Mouse (Mus musculus) testis, postnatal 14 days (tissue): ENCODE measurements around the gene Pias3.
"Not testable (repeated sequence)": the region's sequence is repeated elsewhere in the genome, so short reads cannot be mapped to it uniquely, and the experiment has no call there.

Source experiments
- DNase-seq: peaks from one replicate; pipeline ENCODE4 v3.0.0; 2021; ENCODE audit warnings: low spot score

Gene Pias3

GRCm38 (mm10) chr3:96686057-96686456 lies 10.1 kb upstream of the Pias3 start:
- DNase-seq: not testable (repeated sequence)

GRCm38 (mm10) chr3:96688854-96689253 lies 7.3 kb upstream of the Pias3 start:
- no peak for DNase-seq

- DNase-seq: no peak
Observed at GRCm38 (mm10) chr3:96690298-96690697, 5.9 kb upstream of the Pias3 start.

GRCm38 (mm10) chr3:96692506-96692905 lies 3.7 kb upstream of the Pias3 start:
- DNase-seq: peak; percentile 36

GRCm38 (mm10) chr3:96693579-96693978 lies 2.6 kb upstream of the Pias3 start:
- DNase-seq: no peak

GRCm38 (mm10) chr3:96696766-96697732 lies 865 bp downstream of the Pias3 start:
- peak; percentile 90 for DNase-seq

GRCm38 (mm10) chr3:96698993-96699690 lies 3.0 kb downstream of the Pias3 start:
- DNase-seq: peak; percentile 28

GRCm38 (mm10) chr3:96700376-96700775 lies 4.2 kb downstream of the Pias3 start:
- DNase-seq: no peak

GRCm38 (mm10) chr3:96701003-96701402 lies 4.8 kb downstream of the Pias3 start:
- DNase-seq: no peak

GRCm38 (mm10) chr3:96704778-96705177 lies 8.6 kb downstream of the Pias3 start:
- no peak for DNase-seq

GRCm38 (mm10) chr3:96706217-96706616 lies 10.0 kb downstream of the Pias3 start:
- no peak for DNase-seq

- no peak for DNase-seq
Observed at GRCm38 (mm10) chr3:96706984-96707383, 10.8 kb downstream of the Pias3 start.

GRCm38 (mm10) chr3:96707903-96708683 lies 11.9 kb downstream of the Pias3 start, which contains the start of gene Nudt17:
Gene Nudt17, minus strand, starts transcription at chr3:96708562.
- peak; percentile 77 for DNase-seq

- no peak for DNase-seq
Observed at GRCm38 (mm10) chr3:96708684-96709064, 12.5 kb downstream of the Pias3 start.

GRCm38 (mm10) chr3:96714286-96714685 lies 18.1 kb downstream of the Pias3 start:
- DNase-seq: no peak

GRCm38 (mm10) chr3:96715854-96716253 lies 19.7 kb downstream of the Pias3 start:
- no peak for DNase-seq

- no peak for DNase-seq
Observed at GRCm38 (mm10) chr3:96719173-96719572, 23.0 kb downstream of the Pias3 start.

GRCm38 (mm10) chr3:96727343-96727827 lies 31.2 kb downstream of the Pias3 start, which contains the start of the genes Polr3c and Rnf115:
Gene Polr3c, minus strand, starts transcription at chr3:96727628.
Gene Rnf115, plus strand, starts transcription at chr3:96727664.
- DNase-seq: peak; percentile 96

GRCm38 (mm10) chr3:96727828-96728633 lies 31.8 kb downstream of the Pias3 start:
- no peak for DNase-seq

- DNase-seq: no peak
Observed at GRCm38 (mm10) chr3:96728634-96729402, 32.6 kb downstream of the Pias3 start.
